Mouse (Mus musculus): ENCODE data around the gene Rnase1. TPM values are rescaled to one million over a fixed set of nuclear protein-coding genes. Genes with fewer than 3 reads are reported as not detected.
"Not testable (repeated sequence)": the region's sequence is repeated elsewhere in the genome, so short reads cannot be mapped to it uniquely, and the experiment has no call there.

Gene Rnase1
- total and polyA plus RNA-seq, 3 experiments, result 0.17 TPM; not detected in 2

DNA sequence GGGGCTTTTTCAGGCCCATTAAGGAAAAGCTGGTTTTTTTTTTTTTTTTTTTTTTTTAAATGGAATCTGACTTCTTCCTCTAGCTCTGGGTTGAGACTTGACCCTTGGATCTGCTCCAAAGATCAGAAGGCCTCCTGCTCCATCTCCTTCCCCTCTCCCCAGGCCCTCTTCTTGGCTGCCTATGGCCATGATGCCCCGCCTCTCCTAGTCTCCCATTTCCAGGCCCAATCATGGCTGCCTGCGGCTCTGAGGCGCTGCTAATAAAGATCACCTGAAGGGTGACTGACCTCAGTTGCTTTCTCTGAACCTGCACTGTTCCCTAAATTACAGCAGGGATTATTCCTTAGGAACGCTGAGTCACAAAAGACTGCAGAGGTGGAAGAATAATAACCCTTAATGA lies 27.3 kb upstream of the Rnase1 start:
- H3K4me3 ChIP-seq (replicated peaks in 1 of 3; ENCODE audit: low read depth in 2 of 3, low read length in 2 of 3, poor library complexity in 1 of 3), result peak overlapping the region in 2 of 3 experiments; percentile 44 to 61
- H3K9ac ChIP-seq (ENCODE audit: insufficient read depth, low read depth), result peak overlapping the region; percentile 68
- peak overlapping the region; percentile 97 for H3K4me2 ChIP-seq (ENCODE audit: insufficient read depth, low read depth, poor library complexity, severe bottlenecking)
- H3K4me1 ChIP-seq (ENCODE audit: control insufficient read depth in 1 of 2, insufficient read depth in 2 of 2), result peaks cover 10% of the 10 kb centered on the region in 2 experiments
- H3K27ac ChIP-seq (ENCODE audit: insufficient read depth, low read depth), result no peak overlapping the region
- peaks cover 0 to 4% of the 10 kb centered on the region in 2 experiments for H3K36me3 ChIP-seq (replicated peaks in 1 of 2; ENCODE audit: control insufficient read depth in 1 of 2, insufficient read depth in 1 of 2, low read length in 1 of 2)
- DNase-seq (ENCODE audit: extremely low read depth), result no peak
- H3K9me3 ChIP-seq (replicated peaks; ENCODE audit: low read length), result no peaks in the 10 kb centered on the region
- in situ Hi-C loops (cut with MboI; ENCODE audit: low pct_ligation_motif_present, low pct_unique_long_range_greater_than_20kb, low sequenced_read_pairs) (loop anchor here (5.0 kb wide), 1 partner anchor 78 kb away; no protein-coding TSS in a partner anchor), dilution Hi-C loops (cut with MboI; ENCODE audit: extremely low pct_ligation_motif_present, extremely low pct_unique_long_range_greater_than_20kb, low sequenced_read_pairs) (no loop called here)
- TF ChIP-seq TBP (conservative IDR thresholded peaks at IDR 0.05; ENCODE audit: low read depth, low read length), result no peak
- TF ChIP-seq E2F4 (IDR thresholded peaks at IDR 0.05; ENCODE audit: insufficient replicate concordance, low read depth, low read length), result no peak
- TF ChIP-seq POLR2A (IDR thresholded peaks at IDR 0.05; ENCODE audit: low read depth, low read length), result peak; percentile 23; the same call in 1 of the 2 replicates
- no peak for TF ChIP-seq GABPA (IDR thresholded peaks at IDR 0.05; ENCODE audit: insufficient replicate concordance, low read depth, low read length)
- peaks cover 7% of the 10 kb centered on the region; the same call in 1 of the 2 replicates for H3K79me2 ChIP-seq (replicated peaks; ENCODE audit: control insufficient read depth, extremely low read depth, insufficient read depth, poor library complexity, severe bottlenecking)
- H3K27me3 ChIP-seq (replicated peaks), result no peaks in the 10 kb centered on the region

DNA sequence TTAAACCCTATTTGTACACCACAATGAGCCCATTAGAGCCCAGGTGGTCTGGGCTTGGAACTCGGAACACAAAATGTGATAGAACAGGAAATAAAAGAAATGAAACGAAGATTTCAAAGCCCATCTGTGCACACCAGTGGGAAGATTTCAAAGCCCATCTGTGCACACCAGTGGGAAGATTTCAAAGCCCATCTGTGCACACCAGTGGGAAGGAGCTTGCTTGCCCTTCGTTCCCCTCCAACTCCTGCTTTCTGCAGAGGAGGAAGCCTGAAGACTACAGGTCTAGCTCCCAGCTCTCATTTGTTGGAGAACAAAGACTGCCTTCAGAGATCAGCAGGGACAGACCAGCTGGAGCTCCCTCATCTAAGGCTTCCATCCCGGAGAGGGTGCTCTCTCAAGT lies 26.4 kb upstream of the Rnase1 start:
- H3K36me3 ChIP-seq (replicated peaks in 1 of 2; ENCODE audit: control insufficient read depth in 1 of 2, insufficient read depth in 1 of 2, low read length in 1 of 2); H3K27me3 ChIP-seq (replicated peaks); DNase-seq (ENCODE audit: extremely low read depth); dilution Hi-C loops (cut with MboI; ENCODE audit: extremely low pct_ligation_motif_present, extremely low pct_unique_long_range_greater_than_20kb, low sequenced_read_pairs); H3K9me3 ChIP-seq (replicated peaks; ENCODE audit: low read length); H3K79me2 ChIP-seq (replicated peaks; ENCODE audit: control insufficient read depth, extremely low read depth, insufficient read depth, poor library complexity, severe bottlenecking): not testable (repeated sequence)
- Histone ChIP-seq H3K4me3 (replicated peaks in 1 of 3; ENCODE audit: low read depth in 2 of 3, low read length in 2 of 3, poor library complexity in 1 of 3) (peak overlapping the region in 2 of 3 experiments; percentile 46 to 61), H3K27ac (ENCODE audit: insufficient read depth, low read depth) (peak overlapping the region; percentile 74), H3K4me2 (ENCODE audit: insufficient read depth, low read depth, poor library complexity, severe bottlenecking) (peak overlapping the region; percentile 97), H3K4me1 (ENCODE audit: control insufficient read depth in 1 of 2, insufficient read depth in 2 of 2) (peaks cover 11 to 12% of the 10 kb centered on the region in 2 experiments), H3K9ac (ENCODE audit: insufficient read depth, low read depth) (peak overlapping the region; percentile 68)
- in situ Hi-C loops (cut with MboI; ENCODE audit: low pct_ligation_motif_present, low pct_unique_long_range_greater_than_20kb, low sequenced_read_pairs), result loop anchor here (5.0 kb wide), 1 partner anchor 79 kb away; no protein-coding TSS in a partner anchor

DNA sequence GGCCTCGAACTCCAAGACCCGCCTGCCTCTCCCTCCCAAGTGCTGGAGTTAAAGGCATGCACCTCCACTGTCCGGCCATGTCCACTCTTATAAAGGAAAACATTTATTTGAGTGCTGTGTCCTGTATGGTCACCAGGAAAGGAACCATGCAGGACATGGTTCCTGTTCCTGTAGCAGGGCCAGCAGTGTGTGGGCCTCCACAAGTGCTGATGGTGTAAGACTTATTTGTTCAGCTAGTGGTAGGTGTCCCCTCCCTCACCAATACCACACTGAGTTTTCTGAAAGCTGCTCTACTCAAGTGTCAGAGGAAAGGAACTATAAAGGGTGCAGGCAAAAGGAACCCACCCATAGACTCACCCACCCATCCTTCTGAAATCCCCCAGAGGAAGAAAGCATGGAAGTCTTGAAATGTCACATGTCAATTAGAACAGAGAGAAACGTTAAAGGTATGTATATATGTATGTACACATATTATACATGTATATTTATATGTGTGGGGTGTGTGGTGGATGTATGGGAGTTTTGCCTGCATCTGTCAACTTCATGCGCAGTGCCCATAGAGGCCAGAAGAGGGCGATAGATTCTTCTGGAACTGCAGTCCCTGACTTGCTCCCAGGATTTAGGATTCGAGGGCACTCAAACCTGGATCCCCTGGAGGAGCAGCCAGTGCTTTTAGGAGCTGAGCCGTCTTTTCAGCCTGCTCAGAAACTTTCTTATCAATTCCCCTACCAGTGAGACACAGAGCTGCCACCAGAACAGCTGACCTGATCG lies 25.7 kb upstream of the Rnase1 start:
- H3K36me3 ChIP-seq (replicated peaks in 1 of 2; ENCODE audit: control insufficient read depth in 1 of 2, insufficient read depth in 1 of 2, low read length in 1 of 2); dilution Hi-C loops (cut with MboI; ENCODE audit: extremely low pct_ligation_motif_present, extremely low pct_unique_long_range_greater_than_20kb, low sequenced_read_pairs); H3K79me2 ChIP-seq (replicated peaks; ENCODE audit: control insufficient read depth, extremely low read depth, insufficient read depth, poor library complexity, severe bottlenecking); H3K9me3 ChIP-seq (replicated peaks; ENCODE audit: low read length); H3K27me3 ChIP-seq (replicated peaks): not testable (repeated sequence)
- peaks cover 10 to 14% of the 10 kb centered on the region in 2 experiments for H3K4me1 ChIP-seq (ENCODE audit: control insufficient read depth in 1 of 2, insufficient read depth in 2 of 2)
- peak overlapping the region; percentile 97 for H3K4me2 ChIP-seq (ENCODE audit: insufficient read depth, low read depth, poor library complexity, severe bottlenecking)
- peak overlapping the region; percentile 74 for H3K27ac ChIP-seq (ENCODE audit: insufficient read depth, low read depth)
- peak; percentile 44 for DNase-seq (ENCODE audit: extremely low read depth)
- peak overlapping the region; percentile 68 for H3K9ac ChIP-seq (ENCODE audit: insufficient read depth, low read depth)
- in situ Hi-C loops (cut with MboI; ENCODE audit: low pct_ligation_motif_present, low pct_unique_long_range_greater_than_20kb, low sequenced_read_pairs), result loop anchor here (5.0 kb wide), 1 partner anchor 80 kb away; no protein-coding TSS in a partner anchor
- peak overlapping the region in 2 of 3 experiments; percentile 46 to 61 for H3K4me3 ChIP-seq (replicated peaks in 1 of 3; ENCODE audit: low read depth in 2 of 3, low read length in 2 of 3, poor library complexity in 1 of 3)
- TF ChIP-seq TCF12 (IDR thresholded peaks at IDR 0.05; ENCODE audit: low read depth, low read length) (0 out of 2 replicates have a peak, but pooled peaks have one; percentile 42), CTCF (conservative IDR thresholded peaks at IDR 0.05 in 1 of 2, IDR thresholded peaks at IDR 0.05 in 1 of 2; ENCODE audit: low read depth in 2 of 2, low read length in 2 of 2) (peak; percentile 57 to 65), RAD21 (IDR thresholded peaks at IDR 0.05; ENCODE audit: low read depth, low read length) (peak; percentile 48), IRF4 (IDR thresholded peaks at IDR 0.05; ENCODE audit: low read depth, low read length) (peak; percentile 42; the same call in 1 of the 2 replicates), SMC3 (IDR thresholded peaks at IDR 0.05; ENCODE audit: low read depth, low read length) (peak; percentile 54)

Data from CH12.LX (cell line).